Mouse (Mus musculus) testis, adult 2 months (tissue): ENCODE data around the gene Terf2. TPM values are rescaled to one million over a fixed set of nuclear protein-coding genes. Genes with fewer than 3 reads are reported as not detected.

Experiments used
- H3K27ac ChIP-seq: fragments of 200-500 bp; 2 replicates; pipeline ENCODE4 v1.5.1; 2012; ENCODE audit warnings: low read depth, low read length; ENCODE audit not compliant: control insufficient read depth, insufficient read depth
- H3K27me3 ChIP-seq: fragments of 200-500 bp; 2 replicates; pipeline ENCODE4 v1.6.1; 2012; ENCODE audit warnings: mild to moderate bottlenecking, low read length, moderate library complexity; ENCODE audit not compliant: control insufficient read depth, insufficient read depth
- H3K36me3 ChIP-seq: fragments of 200-500 bp; 2 replicates; pipeline ENCODE4 v1.6.1; 2012; ENCODE audit warnings: mild to moderate bottlenecking, low read length; ENCODE audit not compliant: control insufficient read depth, insufficient read depth
- H3K4me1 ChIP-seq: fragments of 200-500 bp; 2 replicates; pipeline ENCODE4 v1.6.1; 2012; ENCODE audit warnings: low read length; ENCODE audit not compliant: control insufficient read depth, insufficient read depth
- H3K4me3 ChIP-seq: fragments of 200-500 bp; 2 replicates; pipeline ENCODE4 v1.5.1; 2012; ENCODE audit warnings: low read depth, mild to moderate bottlenecking, low read length, moderate library complexity, mixed read lengths; ENCODE audit not compliant: control insufficient read depth
- CTCF ChIP-seq: fragments of 200-500 bp; IDR thresholded peaks from 2 replicates; pipeline ENCODE4 v1.5.1; 2012; ENCODE audit warnings: low read depth, mild to moderate bottlenecking, inconsistent platforms, low read length, moderate library complexity; ENCODE audit not compliant: control insufficient read depth, insufficient read depth, insufficient replicate concordance
- POLR2A ChIP-seq: fragments of 200-500 bp; IDR thresholded peaks from 2 replicates; pipeline ENCODE4 v1.6.1; 2012; ENCODE audit warnings: low read depth, mild to moderate bottlenecking, inconsistent platforms, low read length, moderate library complexity; ENCODE audit not compliant: control insufficient read depth
- polyA plus RNA-seq: library from polyadenylated mRNA; depleted of rRNA; stranded (reverse); fragments of >200 nt; gene quantifications from 2 replicates; pipeline ENCODE4 v1.2.3, GENCODE M21; 2012; rRNA removed

Gene Terf2
- polyA plus RNA-seq, result 13.6 and 14.1 TPM in 2 replicates

DNA sequence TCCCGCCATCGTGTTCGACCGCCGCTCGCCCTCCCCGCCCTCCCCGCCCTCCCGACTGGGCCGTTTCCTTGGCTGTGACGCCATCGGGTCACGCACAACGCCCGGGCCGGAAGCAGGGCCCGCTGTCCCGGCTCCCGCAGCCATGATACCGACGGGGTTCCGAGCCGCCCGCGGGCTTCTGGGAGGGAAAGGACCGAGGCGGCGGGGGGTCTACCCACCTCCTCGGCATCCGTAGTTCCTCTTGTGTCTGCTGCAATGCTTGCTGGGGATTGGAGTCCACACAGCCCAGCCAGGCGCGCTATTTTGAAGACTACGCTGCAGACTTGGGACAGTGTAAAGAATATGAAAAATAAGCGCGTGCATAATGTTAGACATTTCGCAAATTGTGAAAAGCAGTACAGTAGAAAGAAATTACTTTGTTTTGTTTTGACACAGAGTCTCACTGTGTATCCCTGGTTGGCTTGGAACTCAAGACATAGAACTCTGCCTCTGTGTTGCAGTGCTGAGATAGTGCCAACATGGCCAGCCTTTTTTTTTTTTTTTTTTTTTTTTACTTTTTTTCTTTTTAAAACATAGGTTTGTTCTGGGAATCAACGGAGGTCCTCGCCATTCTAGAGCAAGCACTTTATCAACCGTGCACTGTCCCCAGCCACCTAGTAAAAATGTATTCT is at the start of gene Terf2:
Gene Terf2 (minus strand): TSS at position 182 of the 671 bp plus-strand sequence.
- TF ChIP-seq POLR2A, result peak; percentile 45
- TF ChIP-seq CTCF, result no peak
- H3K27ac ChIP-seq, result peak within 1 kb of the TSS; percentile 96
- H3K36me3 ChIP-seq, result no peaks in the 10 kb centered on the region
- H3K27me3 ChIP-seq, result no peaks in the 10 kb centered on the region
- no peaks in the 10 kb centered on the region; the same call in 1 of the 2 replicates for H3K4me1 ChIP-seq
- peak within 1 kb of the TSS; percentile 99 for H3K4me3 ChIP-seq

DNA sequence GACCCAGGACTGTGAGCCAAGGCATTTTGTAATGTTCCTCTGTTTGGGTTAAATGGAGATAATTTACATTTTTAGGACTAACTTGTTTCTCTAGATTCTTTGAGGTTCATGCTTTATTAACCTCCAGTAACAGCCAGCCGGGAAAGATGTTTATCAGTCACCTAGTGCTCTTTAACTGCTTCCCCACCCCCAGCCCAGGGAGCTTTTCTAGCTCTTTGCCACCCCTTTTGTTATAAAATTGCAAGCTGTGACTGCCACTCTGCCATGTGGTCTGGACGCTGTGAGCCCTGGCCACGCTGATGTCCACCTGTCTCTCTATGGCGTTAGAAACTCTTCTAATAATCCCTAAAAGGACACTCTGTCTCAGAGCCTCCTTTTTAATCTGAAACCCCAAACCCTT is 47.2 kb upstream of the Terf2 start:
- Histone ChIP-seq H3K27ac (no peak overlapping the region), H3K4me3 (no peak overlapping the region)
- TF ChIP-seq POLR2A (no peak), CTCF (no peak)

DNA sequence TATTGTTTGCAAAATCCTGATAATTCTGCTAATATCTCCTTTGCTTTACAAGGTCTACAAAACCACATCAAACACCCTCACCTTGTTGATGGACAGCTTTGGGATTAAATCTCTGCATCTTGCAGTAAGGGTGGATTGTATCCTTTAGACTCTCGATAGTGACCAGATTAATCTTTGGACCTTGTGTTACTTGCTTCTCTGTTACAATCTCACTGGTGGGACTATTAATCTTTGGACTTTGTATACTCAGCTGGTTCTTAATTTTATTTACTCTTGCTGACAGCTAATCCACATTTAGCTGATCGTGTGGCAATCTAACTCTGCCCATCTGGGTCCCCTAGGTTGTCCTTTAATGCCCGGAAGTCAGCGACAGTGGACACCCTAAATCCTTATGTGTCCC is 46.2 kb upstream of the Terf2 start:
- Histone ChIP-seq H3K4me1 (peaks cover 11% of the 10 kb centered on the region), H3K4me3 (no peak overlapping the region), H3K27me3 (no peaks in the 10 kb centered on the region), H3K36me3 (no peaks in the 10 kb centered on the region), H3K27ac (no peak overlapping the region)
- TF ChIP-seq POLR2A (no peak), CTCF (no peak)

More for the DNA sequence above, 47.2 kb upstream of the Terf2 start:
- no peaks in the 10 kb centered on the region for H3K36me3 ChIP-seq
- H3K27me3 ChIP-seq, result no peaks in the 10 kb centered on the region
- H3K4me1 ChIP-seq, result peaks cover 11% of the 10 kb centered on the region

DNA sequence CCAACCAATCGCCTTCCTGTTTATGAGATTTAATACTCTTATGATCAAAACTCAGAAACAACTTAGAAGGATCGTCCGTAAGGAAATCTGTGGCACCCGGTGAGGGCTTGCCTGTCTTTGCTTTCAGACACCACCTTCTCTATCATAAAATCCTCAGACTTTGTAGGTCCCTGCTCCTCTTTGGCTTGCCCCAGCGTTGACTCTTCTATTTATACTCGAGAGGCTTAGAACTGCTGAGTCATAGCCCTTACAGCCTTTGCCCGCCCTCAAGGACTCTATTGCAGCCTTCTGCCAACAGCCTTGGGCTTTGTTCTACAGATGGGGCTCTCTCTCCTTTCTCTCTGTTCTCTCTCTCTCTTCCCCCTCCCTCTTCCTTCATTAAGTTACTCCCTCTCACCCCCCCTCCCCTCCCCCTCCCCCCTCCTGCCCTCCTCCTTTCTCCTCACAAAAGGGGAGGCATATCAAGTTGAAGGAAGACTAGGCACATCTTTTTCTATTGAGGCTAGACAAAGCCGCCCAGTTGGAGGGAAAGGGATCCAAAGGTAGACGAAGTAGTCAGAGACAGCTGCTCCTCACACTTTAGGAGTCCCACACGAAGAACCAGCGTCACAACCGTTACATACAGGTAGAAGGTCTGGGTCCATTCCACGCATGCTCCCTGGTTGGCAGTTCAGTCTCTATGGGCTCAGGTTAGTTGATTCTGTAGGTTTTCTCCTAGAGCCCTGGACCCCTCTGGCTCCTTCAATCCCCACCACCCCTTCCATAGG is 43.5 kb upstream of the Terf2 start:
- Histone ChIP-seq H3K36me3 (no peaks in the 10 kb centered on the region), H3K27ac (peak overlapping the region; percentile 77), H3K27me3 (no peaks in the 10 kb centered on the region), H3K4me3 (peak overlapping the region; percentile 68), H3K4me1 (peaks cover 11% of the 10 kb centered on the region)
- TF ChIP-seq POLR2A, result no peak; the same call in 1 of the 2 replicates
- TF ChIP-seq CTCF, result no peak

DNA sequence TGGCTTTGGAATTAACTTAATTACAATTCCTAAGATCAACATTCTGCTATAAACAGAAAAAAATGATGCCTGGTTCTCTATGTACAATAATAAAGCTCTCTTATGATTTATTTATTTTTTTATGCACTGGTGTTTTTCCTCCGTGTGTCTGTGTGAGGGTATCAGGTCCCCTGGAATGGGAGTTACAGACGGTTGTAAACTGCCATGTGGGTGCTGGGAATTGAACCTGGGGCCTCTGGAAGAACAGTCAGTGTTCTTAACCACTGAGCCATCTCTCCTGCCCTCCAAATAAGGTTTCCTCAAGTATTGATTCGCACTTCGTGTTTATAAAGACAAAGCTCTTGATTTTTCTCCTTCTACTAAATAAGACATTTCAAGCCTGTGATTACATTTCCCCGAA is 42.0 kb upstream of the Terf2 start:
- H3K27ac ChIP-seq, result no peak overlapping the region
- TF ChIP-seq POLR2A (no peak), CTCF (no peak)
- H3K27me3 ChIP-seq, result no peaks in the 10 kb centered on the region
- no peak overlapping the region for H3K4me3 ChIP-seq
- H3K4me1 ChIP-seq, result peaks cover 15% of the 10 kb centered on the region
- no peaks in the 10 kb centered on the region for H3K36me3 ChIP-seq

DNA sequence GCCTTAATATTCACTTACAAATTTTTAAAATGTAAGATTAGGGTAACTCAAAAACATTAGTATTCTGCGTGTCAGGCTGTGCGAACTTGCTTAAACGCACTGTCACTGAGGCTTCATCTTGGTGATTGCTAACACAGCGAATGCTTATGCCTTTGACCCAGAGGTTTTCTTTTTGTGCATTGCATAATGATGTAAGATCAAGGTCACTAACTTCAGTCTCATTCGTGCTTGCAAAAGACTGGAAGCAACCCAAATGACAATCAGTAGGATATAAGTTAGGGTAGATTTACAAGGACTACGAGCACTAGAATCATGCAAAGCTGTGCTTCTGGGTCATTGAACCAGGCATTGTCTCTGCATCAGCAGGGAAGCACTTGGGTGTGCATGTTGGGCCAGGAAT is 41.2 kb upstream of the Terf2 start:
- TF ChIP-seq POLR2A (no peak), CTCF (no peak)
- Histone ChIP-seq H3K4me3 (no peak overlapping the region), H3K4me1 (peaks cover 15% of the 10 kb centered on the region), H3K36me3 (no peaks in the 10 kb centered on the region), H3K27me3 (no peaks in the 10 kb centered on the region), H3K27ac (peak overlapping the region; percentile 25)

DNA sequence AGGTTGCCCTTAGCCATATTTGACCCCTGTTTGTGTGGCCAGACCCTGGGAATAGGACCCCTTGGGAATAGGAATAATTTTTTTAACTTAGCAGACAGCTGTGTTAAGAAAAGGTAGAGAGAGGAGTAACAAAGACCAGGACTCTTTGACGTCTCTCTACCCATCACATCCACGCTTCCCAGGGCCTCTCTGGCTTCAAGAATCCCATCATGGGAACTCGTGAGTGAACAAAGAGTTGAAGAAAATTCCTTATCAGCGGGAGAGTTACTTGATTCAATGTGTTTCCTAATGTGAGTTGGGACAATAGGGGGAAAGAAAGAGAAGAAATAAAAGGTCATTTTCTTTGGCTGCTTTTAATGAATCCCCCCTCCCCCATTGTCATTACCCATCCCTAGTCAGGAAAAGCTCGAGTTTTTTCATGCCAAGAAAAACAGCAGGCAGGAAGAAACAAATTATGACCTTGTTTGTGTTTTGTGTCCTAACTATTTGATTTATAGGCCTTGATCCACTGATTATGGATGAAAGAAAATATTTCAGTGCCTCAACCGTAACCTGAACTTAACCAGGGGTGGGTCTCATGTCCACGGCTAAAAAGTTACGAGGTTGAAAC is 39.8 kb upstream of the Terf2 start:
- peak overlapping the region; percentile 24; the same call in 1 of the 2 replicates for H3K27ac ChIP-seq
- no peak overlapping the region for H3K4me3 ChIP-seq
- TF ChIP-seq POLR2A, result no peak
- TF ChIP-seq CTCF, result no peak
- no peaks in the 10 kb centered on the region for H3K36me3 ChIP-seq
- H3K27me3 ChIP-seq, result no peaks in the 10 kb centered on the region
- H3K4me1 ChIP-seq, result peaks cover 14% of the 10 kb centered on the region
